ENCODE assay signal across 26 mouse cellular contexts in genomic region chr15:101418950-101419349, GRCm38 (mm10). TPM values are rescaled to one million over a fixed set of nuclear protein-coding genes. Genes with fewer than 3 reads are reported as not detected.
DNase-seq lines count a peak whose midpoint lies in the region; ATAC-seq lines count a peak whose summit lies in the region.
"Had no signal": no experiment of that assay in that cellular context is flagged by ENCODE, and none has a peak within 500 bp of the region (broad histone marks: within the 10 kb centered on the region; RNA-seq: fewer than 3 reads in every experiment).

No protein-coding gene starts in this region.

- H3K4me1 ChIP-seq in forebrain, embryonic 16.5 days (replicated peaks; ENCODE audit: control insufficient read depth, insufficient read depth, low read length) = no peaks in the 10 kb centered on the region
- H3K4me1 ChIP-seq: stomach, embryonic 15.5 days had no signal

- peak; percentile 49; the same call in 1 of the 2 replicates for ATAC-seq in forebrain, embryonic 16.5 days
- ATAC-seq: intestine, postnatal 0 days; midbrain, embryonic 16.5 days had no signal

- no peak overlapping the region for H3K27ac ChIP-seq in forebrain, embryonic 16.5 days (ENCODE audit: low read length)
- H3K27ac ChIP-seq: hindbrain, embryonic 10.5 days; kidney, embryonic 15.5 days; stomach, embryonic 15.5 days had no signal

- peak; percentile 34 to 37 for DNase-seq in heart, postnatal 10 days
- DNase-seq in heart, adult 18-20 months = no peak
- DNase-seq in layer of hippocampus, postnatal 14 days (ENCODE audit: low spot score in 2 of 2) = peak; percentile 13 to 16
- DNase-seq in layer of hippocampus, postnatal 10 days (ENCODE audit: low spot score in 2 of 2) = no peak
- DNase-seq in NIH3T3 (ENCODE audit: low read depth) = peak; percentile 54
- DNase-seq in thymus, postnatal 14 days = no peak
- DNase-seq: adrenal gland, postnatal 14 days; cerebellum, adult 9-10 months; gastrocnemius, postnatal 25 days; kidney, postnatal 36 days; left cerebral cortex, postnatal 4 days; lung, postnatal 4 days; thymus, adult 18-20 months had no signal

- no peaks in the 10 kb centered on the region for H3K9me3 ChIP-seq in forebrain, embryonic 16.5 days (ENCODE audit: control insufficient read depth, low read length)
- H3K9me3 ChIP-seq: hindbrain, embryonic 10.5 days; kidney, embryonic 15.5 days; stomach, embryonic 15.5 days had no signal

- H3K4me2 ChIP-seq in forebrain, embryonic 16.5 days (ENCODE audit: low read length) = no peak overlapping the region
- H3K4me2 ChIP-seq: kidney, embryonic 15.5 days; stomach, embryonic 15.5 days had no signal

- H3K36me3 ChIP-seq in forebrain, embryonic 16.5 days (ENCODE audit: control insufficient read depth, insufficient read depth) = no peaks in the 10 kb centered on the region
- H3K36me3 ChIP-seq: hindbrain, embryonic 10.5 days; kidney, embryonic 15.5 days; stomach, embryonic 15.5 days had no signal

- 81% methylated on average over 4 of the region's 4 CpGs for WGBS in forebrain, embryonic 16.5 days

- H3K4me3 ChIP-seq in forebrain, embryonic 16.5 days (replicated peaks; ENCODE audit: low read length) = no peak overlapping the region
- H3K4me3 ChIP-seq: hindbrain, embryonic 10.5 days; kidney, embryonic 15.5 days; stomach, embryonic 15.5 days had no signal

- H3K27me3 ChIP-seq in forebrain, embryonic 16.5 days (replicated peaks; ENCODE audit: control insufficient read depth, insufficient read depth, low read length) = no peaks in the 10 kb centered on the region
- H3K27me3 ChIP-seq: stomach, embryonic 15.5 days had no signal

- intact Hi-C loops in heart, postnatal 10 days (cut with DNase I) = no loop called here

- H3K9ac ChIP-seq in forebrain, embryonic 16.5 days (replicated peaks; ENCODE audit: low read depth, low read length) = no peak overlapping the region
- H3K9ac ChIP-seq: kidney, embryonic 15.5 days; stomach, embryonic 15.5 days had no signal

RNA-seq across cellular contexts. Expression of gene Krt7, which starts 8.1 kb away (rescaled TPM):
- 1 to 10 TPM; 3.8 to 4.5 TPM for total RNA-seq in heart, postnatal 10 days (2021)
- total RNA-seq in heart, adult 18-20 months (2021) = 1 to 10 TPM; 1.9 to 4.1 TPM
- total RNA-seq in layer of hippocampus, postnatal 14 days (2021) = not detected
- not detected for total RNA-seq in layer of hippocampus, postnatal 10 days (2021)
- polyA plus RNA-seq in forebrain, embryonic 16.5 days (2015; fragmentation: Nextera tagmentation; extraction: Ambion mirVana) = 0.62 and 0.88 TPM in 2 replicates
- total RNA-seq: gastrocnemius, postnatal 25 days; left cerebral cortex, adult 18-20 months had no signal

RNA-seq across cellular contexts. Expression of gene Krt87, which starts 19.7 kb away (rescaled TPM):
- not detected for total RNA-seq in heart, postnatal 10 days (2021)
- not detected for total RNA-seq in heart, adult 18-20 months (2021)
- total RNA-seq in layer of hippocampus, postnatal 14 days (2021) = under 1 TPM; 0.18 to 0.81 TPM
- total RNA-seq in layer of hippocampus, postnatal 10 days (2021) = under 1 TPM; 0.55 to 0.62 TPM
- 0.20 and 0.31 TPM in 2 replicates for polyA plus RNA-seq in forebrain, embryonic 16.5 days (2015; fragmentation: Nextera tagmentation; extraction: Ambion mirVana)
- total RNA-seq: adrenal gland, postnatal 14 days; gastrocnemius, postnatal 25 days; heart, adult 8-10 months; liver, adult 2 months had no signal
- polyA plus RNA-seq: heart, embryonic 14.5 days; kidney, embryonic 15.5 days; liver, adult 2 months; liver, embryonic 16.5 days had no signal

RNA-seq across cellular contexts. Expression of gene Krt88, which starts 28.6 kb away (rescaled TPM):
- not detected for total RNA-seq in heart, postnatal 10 days (2021)
- total RNA-seq in heart, adult 18-20 months (2021) = not detected
- total RNA-seq in layer of hippocampus, postnatal 14 days (2021) = not detected
- total RNA-seq in layer of hippocampus, postnatal 10 days (2021) = not detected
- not detected in 2 replicates for polyA plus RNA-seq in forebrain, embryonic 16.5 days (2015; fragmentation: Nextera tagmentation; extraction: Ambion mirVana)
- total RNA-seq: adrenal gland, postnatal 14 days; gastrocnemius, postnatal 25 days; heart, adult 8-10 months; left cerebral cortex, adult 18-20 months; left cerebral cortex, postnatal 4 days; liver, adult 2 months had no signal
- polyA plus RNA-seq: heart, embryonic 14.5 days; hindbrain, embryonic 10.5 days; intestine, postnatal 0 days; liver, adult 2 months; liver, embryonic 16.5 days; lung, embryonic 16.5 days; midbrain, embryonic 16.5 days; neural tube, embryonic 14.5 days had no signal

RNA-seq across cellular contexts. Expression of gene Krt81, which starts 44.6 kb away (rescaled TPM):
- total RNA-seq in heart, postnatal 10 days (2021) = not detected
- total RNA-seq in heart, adult 18-20 months (2021) = not detected
- total RNA-seq in layer of hippocampus, postnatal 14 days (2021) = not detected
- not detected for total RNA-seq in layer of hippocampus, postnatal 10 days (2021)
- polyA plus RNA-seq in forebrain, embryonic 16.5 days (2015; fragmentation: Nextera tagmentation; extraction: Ambion mirVana) = not detected in 2 replicates
- total RNA-seq: adrenal gland, postnatal 14 days; gastrocnemius, postnatal 25 days; heart, adult 8-10 months; left cerebral cortex, adult 18-20 months; left cerebral cortex, postnatal 4 days; liver, adult 2 months had no signal
- polyA plus RNA-seq: heart, embryonic 14.5 days; hindbrain, embryonic 10.5 days; intestine, postnatal 0 days; kidney, embryonic 15.5 days; liver, adult 2 months; liver, embryonic 16.5 days; lung, embryonic 16.5 days; neural tube, embryonic 14.5 days; stomach, embryonic 15.5 days had no signal

RNA-seq across cellular contexts. Expression of gene Krt80, which starts 49.0 kb away (rescaled TPM):
- total RNA-seq in heart, postnatal 10 days (2021) = 1 to 10 TPM; 1.7 to 2.2 TPM
- total RNA-seq in heart, adult 18-20 months (2021) = 1 to 10 TPM; 2.0 to 3.2 TPM
- total RNA-seq in layer of hippocampus, postnatal 14 days (2021) = under 1 TPM in 1 of 2 experiments, not detected in 1; 0.10 TPM
- under 1 TPM in 1 of 2 experiments, not detected in 1; 0.23 TPM for total RNA-seq in layer of hippocampus, postnatal 10 days (2021)
- 0.13 and 0.14 TPM in 2 replicates for polyA plus RNA-seq in forebrain, embryonic 16.5 days (2015; fragmentation: Nextera tagmentation; extraction: Ambion mirVana)

Comparison
In these comparisons a context has a peak if more than half of its experiments do, and no peak if none do; other contexts are left out.
1. DNase-seq: peak in heart, postnatal 10 days (2 of 2), layer of hippocampus, postnatal 14 days (2 of 2) and NIH3T3 (single experiment); none in heart, adult 18-20 months (0 of 2), layer of hippocampus, postnatal 10 days (0 of 2) and thymus, postnatal 14 days (single experiment).